Mouse (Mus musculus): ENCODE results near the gene Hoxb2. TPM values are rescaled to one million over a fixed set of nuclear protein-coding genes. Genes with fewer than 3 reads are reported as not detected.

Gene Hoxb2
- polyA plus RNA-seq, 1 experiment from 2014 or later: 7.5 TPM

GRCm38 (mm10) chr11:96327122-96327521 lies 23.2 kb upstream of the Hoxb2 start:
- no peak for DNase-seq (ENCODE audit: low spot score)
- no peak for ATAC-seq (ENCODE audit: insufficient number of reproducible peaks, low FRiP score, low TSS enrichment, low read depth)
- H3K27ac ChIP-seq (replicated peaks; ENCODE audit: low read depth, low read length): no peak overlapping the region
- H3K4me2 ChIP-seq (ENCODE audit: low read depth, severe bottlenecking): no peak overlapping the region
- no peaks in the 10 kb centered on the region for H3K36me3 ChIP-seq (ENCODE audit: control insufficient read depth, insufficient read depth, low read length)
- no peak overlapping the region for H3K9ac ChIP-seq (ENCODE audit: low read length)
- H3K4me1 ChIP-seq (ENCODE audit: control insufficient read depth, insufficient read depth, low read length): peaks cover 11% of the 10 kb centered on the region
- WGBS: 9% methylated on average over 7 of the region's 7 CpGs
- peaks cover 92% of the 10 kb centered on the region for H3K27me3 ChIP-seq (ENCODE audit: control insufficient read depth, insufficient read depth, low read length)
- no peak overlapping the region for H3K4me3 ChIP-seq (ENCODE audit: low read depth, low read length)
- H3K9me3 ChIP-seq (ENCODE audit: control insufficient read depth, low read length): no peaks in the 10 kb centered on the region

GRCm38 (mm10) chr11:96327750-96328149 lies 22.6 kb upstream of the Hoxb2 start:
- Histone ChIP-seq H3K27me3 (ENCODE audit: control insufficient read depth, insufficient read depth, low read length) (peaks cover 93% of the 10 kb centered on the region), H3K36me3 (ENCODE audit: control insufficient read depth, insufficient read depth, low read length) (no peaks in the 10 kb centered on the region), H3K4me3 (ENCODE audit: low read depth, low read length) (no peak overlapping the region), H3K4me2 (ENCODE audit: low read depth, severe bottlenecking) (no peak overlapping the region), H3K9me3 (ENCODE audit: control insufficient read depth, low read length) (no peaks in the 10 kb centered on the region), H3K27ac (replicated peaks; ENCODE audit: low read depth, low read length) (no peak overlapping the region), H3K4me1 (ENCODE audit: control insufficient read depth, insufficient read depth, low read length) (peaks cover 17% of the 10 kb centered on the region), H3K9ac (ENCODE audit: low read length) (no peak overlapping the region)
- WGBS: 15% methylated on average over 5 of the region's 5 CpGs
- DNase-seq (ENCODE audit: low spot score) (no peak), ATAC-seq (ENCODE audit: insufficient number of reproducible peaks, low FRiP score, low TSS enrichment, low read depth) (no peak)

GRCm38 (mm10) chr11:96328605-96329004 lies 21.7 kb upstream of the Hoxb2 start:
- no peaks in the 10 kb centered on the region for H3K36me3 ChIP-seq (ENCODE audit: control insufficient read depth, insufficient read depth, low read length)
- H3K27ac ChIP-seq (replicated peaks; ENCODE audit: low read depth, low read length): no peak overlapping the region
- DNase-seq (ENCODE audit: low spot score) (no peak), ATAC-seq (ENCODE audit: insufficient number of reproducible peaks, low FRiP score, low TSS enrichment, low read depth) (no peak)
- H3K9ac ChIP-seq (ENCODE audit: low read length): no peak overlapping the region
- peaks cover 22% of the 10 kb centered on the region for H3K4me1 ChIP-seq (ENCODE audit: control insufficient read depth, insufficient read depth, low read length)
- H3K4me2 ChIP-seq (ENCODE audit: low read depth, severe bottlenecking): no peak overlapping the region
- peaks cover 95% of the 10 kb centered on the region for H3K27me3 ChIP-seq (ENCODE audit: control insufficient read depth, insufficient read depth, low read length)
- H3K9me3 ChIP-seq (ENCODE audit: control insufficient read depth, low read length): no peaks in the 10 kb centered on the region
- WGBS: 12% methylated on average over 8 of the region's 8 CpGs
- no peak overlapping the region for H3K4me3 ChIP-seq (ENCODE audit: low read depth, low read length)

GRCm38 (mm10) chr11:96332105-96332504 lies 18.2 kb upstream of the Hoxb2 start:
- H3K9me3 ChIP-seq (ENCODE audit: control insufficient read depth, low read length): no peaks in the 10 kb centered on the region
- H3K4me1 ChIP-seq (ENCODE audit: control insufficient read depth, insufficient read depth, low read length): peaks cover 15% of the 10 kb centered on the region
- H3K27ac ChIP-seq (replicated peaks; ENCODE audit: low read depth, low read length): no peak overlapping the region
- H3K4me2 ChIP-seq (ENCODE audit: low read depth, severe bottlenecking): peak overlapping the region; percentile 3; the same call in 1 of the 2 replicates
- H3K9ac ChIP-seq (ENCODE audit: low read length): no peak overlapping the region
- DNase-seq (ENCODE audit: low spot score) (no peak), ATAC-seq (ENCODE audit: insufficient number of reproducible peaks, low FRiP score, low TSS enrichment, low read depth) (no peak)
- WGBS: 1% methylated on average over 8 of the region's 8 CpGs
- peaks cover 97% of the 10 kb centered on the region for H3K27me3 ChIP-seq (ENCODE audit: control insufficient read depth, insufficient read depth, low read length)
- H3K36me3 ChIP-seq (ENCODE audit: control insufficient read depth, insufficient read depth, low read length): no peaks in the 10 kb centered on the region
- peak overlapping the region; percentile 37; the same call in 1 of the 2 replicates for H3K4me3 ChIP-seq (ENCODE audit: low read depth, low read length)

- Histone ChIP-seq H3K9me3 (ENCODE audit: control insufficient read depth, low read length) (no peaks in the 10 kb centered on the region), H3K4me3 (ENCODE audit: low read depth, low read length) (peak overlapping the region; percentile 37), H3K27ac (replicated peaks; ENCODE audit: low read depth, low read length) (peak overlapping the region; percentile 65), H3K9ac (ENCODE audit: low read length) (peak overlapping the region; percentile 71), H3K27me3 (ENCODE audit: control insufficient read depth, insufficient read depth, low read length) (peaks cover 97% of the 10 kb centered on the region), H3K36me3 (ENCODE audit: control insufficient read depth, insufficient read depth, low read length) (no peaks in the 10 kb centered on the region), H3K4me1 (ENCODE audit: control insufficient read depth, insufficient read depth, low read length) (peaks cover 15% of the 10 kb centered on the region), H3K4me2 (ENCODE audit: low read depth, severe bottlenecking) (peak overlapping the region; percentile 57)
- DNase-seq (ENCODE audit: low spot score): peak; percentile 76
- WGBS: under 1% methylated on average over 33 of the region's 35 CpGs
- ATAC-seq (ENCODE audit: insufficient number of reproducible peaks, low FRiP score, low TSS enrichment, low read depth): no peak
These were observed 17.7 kb upstream of the Hoxb2 start for GRCm38 (mm10) chr11:96332618-96333032.

- peaks cover 15% of the 10 kb centered on the region for H3K4me1 ChIP-seq (ENCODE audit: control insufficient read depth, insufficient read depth, low read length)
- H3K36me3 ChIP-seq (ENCODE audit: control insufficient read depth, insufficient read depth, low read length): no peaks in the 10 kb centered on the region
- H3K27me3 ChIP-seq (ENCODE audit: control insufficient read depth, insufficient read depth, low read length): peaks cover 97% of the 10 kb centered on the region
- peak overlapping the region; percentile 65 for H3K27ac ChIP-seq (replicated peaks; ENCODE audit: low read depth, low read length)
- H3K9me3 ChIP-seq (ENCODE audit: control insufficient read depth, low read length): no peaks in the 10 kb centered on the region
- peak overlapping the region; percentile 71 for H3K9ac ChIP-seq (ENCODE audit: low read length)
- H3K4me2 ChIP-seq (ENCODE audit: low read depth, severe bottlenecking): peak overlapping the region; percentile 57
- DNase-seq (ENCODE audit: low spot score) (no peak), ATAC-seq (ENCODE audit: insufficient number of reproducible peaks, low FRiP score, low TSS enrichment, low read depth) (no peak)
- WGBS: 4% methylated on average over 17 of the region's 17 CpGs
- H3K4me3 ChIP-seq (ENCODE audit: low read depth, low read length): peak overlapping the region; percentile 37
These were observed 16.9 kb upstream of the Hoxb2 start for GRCm38 (mm10) chr11:96333241-96334001.

- H3K27me3 ChIP-seq (ENCODE audit: control insufficient read depth, insufficient read depth, low read length): peaks cover 97% of the 10 kb centered on the region
- no peak for DNase-seq (ENCODE audit: low spot score)
- no peaks in the 10 kb centered on the region for H3K36me3 ChIP-seq (ENCODE audit: control insufficient read depth, insufficient read depth, low read length)
- H3K4me3 ChIP-seq (ENCODE audit: low read depth, low read length): peak overlapping the region; percentile 37; the same call in 1 of the 2 replicates
- no peak overlapping the region for H3K9ac ChIP-seq (ENCODE audit: low read length)
- 0 out of 2 replicates have a peak overlapping the region, but pooled peaks have one; percentile 54 for H3K27ac ChIP-seq (replicated peaks; ENCODE audit: low read depth, low read length)
- no peaks in the 10 kb centered on the region for H3K9me3 ChIP-seq (ENCODE audit: control insufficient read depth, low read length)
- H3K4me1 ChIP-seq (ENCODE audit: control insufficient read depth, insufficient read depth, low read length): peaks cover 15% of the 10 kb centered on the region
- 6% methylated on average over 2 of the region's 2 CpGs for WGBS
- no peak for ATAC-seq (ENCODE audit: insufficient number of reproducible peaks, low FRiP score, low TSS enrichment, low read depth)
- H3K4me2 ChIP-seq (ENCODE audit: low read depth, severe bottlenecking): peak overlapping the region; percentile 33; the same call in 1 of the 2 replicates
These were observed 16.3 kb upstream of the Hoxb2 start for GRCm38 (mm10) chr11:96334002-96334364.

- Histone ChIP-seq H3K4me2 (ENCODE audit: low read depth, severe bottlenecking) (no peak overlapping the region), H3K36me3 (ENCODE audit: control insufficient read depth, insufficient read depth, low read length) (no peaks in the 10 kb centered on the region), H3K4me1 (ENCODE audit: control insufficient read depth, insufficient read depth, low read length) (peaks cover 15% of the 10 kb centered on the region), H3K9me3 (ENCODE audit: control insufficient read depth, low read length) (no peaks in the 10 kb centered on the region), H3K27me3 (ENCODE audit: control insufficient read depth, insufficient read depth, low read length) (peaks cover 98% of the 10 kb centered on the region), H3K9ac (ENCODE audit: low read length) (no peak overlapping the region), H3K4me3 (ENCODE audit: low read depth, low read length) (no peak overlapping the region), H3K27ac (replicated peaks; ENCODE audit: low read depth, low read length) (no peak overlapping the region)
- ATAC-seq (ENCODE audit: insufficient number of reproducible peaks, low FRiP score, low TSS enrichment, low read depth) (no peak), DNase-seq (ENCODE audit: low spot score) (no peak)
- 63% methylated on average over 3 of the region's 3 CpGs for WGBS
These were observed 15.3 kb upstream of the Hoxb2 start for GRCm38 (mm10) chr11:96334998-96335397.

Measured in limb, embryonic 11.5 days (tissue).